Mouse (Mus musculus) neural tube, postnatal 0 days (tissue): ENCODE measurements around the gene Neurod4. TPM values are rescaled to one million over a fixed set of nuclear protein-coding genes. Genes with fewer than 3 reads are reported as not detected.

Experiments used
- polyA plus RNA-seq: library from polyadenylated mRNA; unstranded; fragments of >200 nt; fragmentation: Nextera tagmentation; extraction: Ambion mirVana; gene quantifications from 2 replicates; pipeline ENCODE4 v1.2.1, GENCODE M21; 2015

Neurod4 gene
- polyA plus RNA-seq: 0.12 and 0.22 TPM in 2 replicates

DNA sequence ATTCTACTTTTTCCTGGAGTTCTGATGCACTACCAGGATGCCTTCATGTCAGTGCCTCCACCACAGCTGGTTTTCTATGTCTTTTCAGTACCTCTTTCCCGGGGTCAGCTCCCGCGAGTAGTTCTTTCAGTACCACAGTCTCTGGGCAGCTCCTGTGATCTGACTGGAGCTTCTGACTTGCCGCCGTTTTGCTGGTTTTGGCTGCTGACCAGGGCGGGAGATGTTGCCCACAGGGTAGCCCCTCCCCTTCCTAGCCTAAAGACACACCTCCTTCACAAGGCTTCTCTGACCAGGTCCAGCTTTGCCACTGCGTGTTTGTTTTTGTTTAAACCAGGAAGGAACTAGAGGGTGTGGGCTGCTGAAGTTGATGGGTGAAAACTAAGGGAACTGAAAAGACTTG, at the start of gene Neurod4:
Gene Neurod4 (minus strand): TSS at position 175 of the 400 bp plus-strand sequence.

DNA sequence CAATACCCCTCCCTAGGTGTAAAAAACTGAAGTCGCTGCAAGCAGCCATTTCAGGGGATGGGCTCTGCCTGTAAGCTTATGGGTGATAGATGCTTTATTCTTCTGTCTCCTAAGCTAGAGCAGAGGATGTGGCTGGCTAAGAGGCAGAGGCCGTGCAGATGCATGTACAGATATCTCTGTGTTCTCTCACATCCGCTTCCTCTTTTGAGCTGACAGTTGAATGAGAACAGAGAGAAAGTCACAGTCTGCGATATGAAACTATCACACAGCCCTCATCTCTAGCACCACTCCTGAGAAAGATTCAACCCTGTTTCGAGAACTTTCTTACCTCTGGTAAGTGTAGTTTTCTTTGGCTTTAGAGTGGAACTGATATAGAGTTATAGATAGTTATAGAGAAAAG, 42.6 kb upstream of the Neurod4 start, which contains the start of gene Tespa1:
Gene Tespa1 (plus strand): TSS at position 234 of the 400 bp plus-strand sequence.

Other genes with a start within 250 kb of the Neurod4 start
- not detected in 2 replicates for gene Olfr821, start 249.9 kb downstream of the Neurod4 start, polyA plus RNA-seq
- gene Olfr822, start 209.0 kb downstream of the Neurod4 start, polyA plus RNA-seq: not detected in 2 replicates
- gene Olfr823, start 164.9 kb downstream of the Neurod4 start, polyA plus RNA-seq: not detected in 2 replicates
- gene Olfr824, start 150.2 kb downstream of the Neurod4 start, polyA plus RNA-seq: not detected in 2 replicates
- gene Olfr825, start 113.5 kb downstream of the Neurod4 start, polyA plus RNA-seq: not detected in 2 replicates
- not detected in 2 replicates for gene Olfr826, start 96.1 kb downstream of the Neurod4 start, polyA plus RNA-seq
- not detected in 2 replicates for gene Olfr827, start 65.8 kb downstream of the Neurod4 start, polyA plus RNA-seq
- not detected in 2 replicates for gene Tespa1, start 42.6 kb upstream of the Neurod4 start, polyA plus RNA-seq
- 0.01 and 0.03 TPM in 2 replicates for gene Vmn2r84, start 114.1 kb upstream of the Neurod4 start, polyA plus RNA-seq
- gene Vmn2r85, start 149.5 kb upstream of the Neurod4 start, polyA plus RNA-seq: 0.06 TPM in 1 of 2 replicates, not detected in the other
- gene Vmn2r86, start 175.8 kb upstream of the Neurod4 start, polyA plus RNA-seq: 0.03 and 0.04 TPM in 2 replicates
- gene Vmn2r87, start 217.2 kb upstream of the Neurod4 start, polyA plus RNA-seq: 0.14 and 0.17 TPM in 2 replicates